Mouse (Mus musculus): ENCODE results near the gene Marveld2.

The Marveld2 gene

GRCm38 (mm10) chr13:100616181-100617087 lies at the start of gene Marveld2:
Gene Marveld2 (minus strand): TSS chr13:100616971.
- DNase-seq: peak; percentile 9 to 17

GRCm38 (mm10) chr13:100659864-100660456 lies 43.2 kb upstream of the Marveld2 start:
- no peak for DNase-seq

- DNase-seq: no peak
Observed at GRCm38 (mm10) chr13:100658091-100658490, 41.3 kb upstream of the Marveld2 start.

GRCm38 (mm10) chr13:100651439-100652186 lies 34.8 kb upstream of the Marveld2 start, which contains the start of gene Taf9:
Gene Taf9 (plus strand): TSS chr13:100651579.
- DNase-seq: no peak

GRCm38 (mm10) chr13:100650550-100651438 lies 34.0 kb upstream of the Marveld2 start, which contains the start of the genes Ak6 and Rad17:
Gene Ak6 (plus strand): TSS chr13:100650979.
Gene Rad17 (minus strand): TSS chr13:100651051.
- peak; percentile 86 to 87 for DNase-seq

- no peak for DNase-seq
Observed at GRCm38 (mm10) chr13:100648223-100648622, 31.5 kb upstream of the Marveld2 start.

- DNase-seq: no peak
Observed at GRCm38 (mm10) chr13:100642471-100643209, 25.9 kb upstream of the Marveld2 start.

- DNase-seq: no peak
Observed at GRCm38 (mm10) chr13:100634106-100634691, 17.4 kb upstream of the Marveld2 start.

- DNase-seq: no peak
Observed at GRCm38 (mm10) chr13:100622241-100622640, 5.5 kb upstream of the Marveld2 start.

GRCm38 (mm10) chr13:100617583-100617982 lies 812 bp upstream of the Marveld2 start:
- no peak for DNase-seq

GRCm38 (mm10) chr13:100612903-100613302 lies 3.9 kb downstream of the Marveld2 start:
- DNase-seq: no peak

- DNase-seq: no peak
Observed at GRCm38 (mm10) chr13:100612251-100612650, 4.5 kb downstream of the Marveld2 start.

- DNase-seq: no peak
Observed at GRCm38 (mm10) chr13:100611266-100611665, 5.5 kb downstream of the Marveld2 start.

- DNase-seq: no peak
Observed at GRCm38 (mm10) chr13:100607756-100608155, 9.0 kb downstream of the Marveld2 start.

- no peak for DNase-seq
Observed at GRCm38 (mm10) chr13:100605845-100606244, 10.9 kb downstream of the Marveld2 start.

- DNase-seq: no peak
Observed at GRCm38 (mm10) chr13:100603738-100604095, 13.1 kb downstream of the Marveld2 start.

- DNase-seq: no peak
Observed at GRCm38 (mm10) chr13:100603031-100603737, 13.6 kb downstream of the Marveld2 start.

- DNase-seq: no peak
Observed at GRCm38 (mm10) chr13:100602239-100602902, 14.4 kb downstream of the Marveld2 start.

- DNase-seq: no peak
Observed at GRCm38 (mm10) chr13:100601034-100601433, 15.7 kb downstream of the Marveld2 start.

GRCm38 (mm10) chr13:100600317-100600716 lies 16.5 kb downstream of the Marveld2 start:
- no peak for DNase-seq

All from thymus, adult 18-20 months (tissue).